Mouse (Mus musculus) adrenal gland, postnatal 4 days (tissue): ENCODE measurements at regions not wholly inside any gene's neighbourhood (a gene's known extent, or its start where the extent isn't known, plus 50 kb on each side); places are given as distances from the start of the nearest gene placed in this dataset.

Experiments used
- DNase-seq, 2 experiments: peaks; one replicate each; pipeline ENCODE4 v3.0.0; 2021 to 2022; ENCODE audit warnings: low spot score in 2 of 2, mixed read lengths in 2 of 2

DNA sequence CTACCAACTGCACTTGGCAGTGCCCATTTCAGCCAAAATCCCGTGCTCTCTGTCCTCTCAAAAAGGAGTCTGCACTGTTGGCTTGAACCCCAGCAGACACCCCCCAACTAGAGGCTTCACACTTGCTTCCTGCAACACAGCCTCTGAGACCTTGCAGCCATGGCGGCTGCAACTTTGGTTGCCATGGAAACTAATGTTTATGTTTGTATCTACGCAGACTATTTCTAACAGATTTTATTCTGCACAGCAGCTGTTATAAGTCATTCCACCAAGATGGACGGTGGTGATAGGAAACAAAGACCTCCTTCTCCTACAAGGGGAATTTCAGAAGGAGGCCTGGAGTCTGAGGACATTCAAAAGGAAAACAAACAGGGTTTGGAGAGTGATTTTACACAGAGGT, 338.3 kb upstream of the Kazn start:
- DNase-seq = no peak

DNA sequence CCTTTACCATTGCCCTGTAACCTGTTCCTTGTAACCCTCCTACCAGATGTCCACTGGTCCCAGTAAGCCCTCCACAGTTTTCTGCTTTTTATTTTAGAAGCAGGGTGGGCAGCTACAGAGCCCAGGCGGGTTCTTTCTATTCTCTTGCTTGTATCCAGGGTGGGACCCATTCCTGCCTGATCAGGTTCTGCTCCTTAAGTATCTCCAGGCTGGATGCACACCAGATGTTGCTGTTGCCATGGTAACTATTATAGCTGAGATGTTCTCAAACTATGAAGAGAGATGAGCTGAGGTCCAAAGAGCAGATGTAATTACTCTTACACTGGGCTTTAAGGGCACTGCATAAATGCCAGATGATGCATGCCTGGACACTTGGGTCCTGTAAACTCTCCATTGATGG, 335.3 kb upstream of the Kazn start:
- no peak for DNase-seq

DNA sequence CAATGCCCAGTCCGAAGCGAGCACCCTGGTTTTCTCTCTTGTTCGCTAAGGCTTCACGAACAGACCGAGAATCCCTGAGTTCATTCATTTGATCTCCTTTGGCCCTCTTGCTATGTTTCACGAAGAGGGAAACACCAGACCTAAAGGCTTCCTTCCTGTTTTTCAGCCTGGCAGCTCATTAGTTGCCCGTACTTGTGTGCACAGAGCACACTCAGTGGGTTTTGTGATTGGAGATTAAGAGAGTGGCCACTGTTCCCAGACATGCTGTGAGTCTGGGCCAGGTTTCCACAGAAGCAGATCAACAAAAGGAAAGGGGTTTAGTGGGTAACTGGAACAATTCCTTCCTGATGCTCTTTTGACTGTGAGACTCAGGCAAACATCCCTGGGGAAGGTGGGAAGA, 331.5 kb upstream of the Kazn start:
- no peak for DNase-seq

DNA sequence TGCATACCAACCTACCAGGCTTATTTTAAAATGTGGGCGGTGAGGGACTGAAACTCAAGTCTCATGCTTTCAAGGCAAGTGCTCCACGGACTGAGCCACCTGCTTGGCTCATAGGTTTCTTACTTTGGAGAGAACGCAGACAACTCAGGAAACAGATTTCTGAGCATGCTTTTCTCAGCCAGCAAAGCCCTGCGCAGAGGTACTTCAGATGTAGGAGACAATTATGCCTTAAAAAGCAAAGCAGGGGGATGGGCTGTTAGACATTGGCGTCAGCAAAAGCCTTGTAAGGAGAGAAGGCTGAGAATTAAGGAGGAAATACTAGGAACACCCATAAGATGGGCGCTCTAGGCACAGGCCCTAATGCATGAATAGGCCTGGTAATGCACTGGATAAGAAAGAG, 329.4 kb upstream of the Kazn start:
- no peak for DNase-seq

DNA sequence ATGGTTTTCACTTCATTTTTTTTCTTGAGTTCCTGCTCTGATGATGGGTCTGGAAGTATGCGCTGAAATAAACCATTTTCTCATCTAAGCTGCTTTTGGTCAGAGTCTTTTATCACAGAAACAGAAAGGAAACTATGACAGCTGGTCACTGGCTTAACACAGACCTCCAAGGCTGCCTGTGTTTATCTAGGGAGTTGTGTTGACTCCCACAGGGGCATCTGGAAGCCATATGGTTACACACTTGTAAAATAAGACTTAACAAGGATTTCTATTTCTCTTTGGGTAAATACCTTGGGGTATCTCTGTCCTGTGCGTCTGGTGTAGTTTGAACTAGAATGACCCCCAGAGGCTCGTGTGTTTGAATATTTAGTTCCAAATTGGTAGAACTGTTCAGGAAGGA, 315.5 kb upstream of the Kazn start:
- DNase-seq = no peak

DNA sequence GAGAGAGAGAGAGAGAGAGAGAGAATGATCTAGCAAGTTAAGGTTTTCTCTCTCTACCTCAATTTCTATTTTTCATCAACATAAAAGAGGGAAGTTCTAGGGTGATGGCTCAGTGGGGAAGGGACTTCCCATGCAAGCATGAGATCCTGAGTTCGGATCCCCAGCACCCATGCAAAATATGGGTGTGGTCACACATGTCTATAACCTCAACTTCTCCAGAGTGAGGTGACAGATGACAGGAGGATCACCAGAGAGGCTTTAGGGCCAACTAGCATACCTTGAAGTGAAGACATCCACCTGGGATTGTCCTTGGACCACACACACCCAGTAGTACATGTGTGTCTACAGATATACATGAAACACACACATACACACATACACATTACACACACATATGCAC, 306.7 kb upstream of the Kazn start:
- no peak for DNase-seq

DNA sequence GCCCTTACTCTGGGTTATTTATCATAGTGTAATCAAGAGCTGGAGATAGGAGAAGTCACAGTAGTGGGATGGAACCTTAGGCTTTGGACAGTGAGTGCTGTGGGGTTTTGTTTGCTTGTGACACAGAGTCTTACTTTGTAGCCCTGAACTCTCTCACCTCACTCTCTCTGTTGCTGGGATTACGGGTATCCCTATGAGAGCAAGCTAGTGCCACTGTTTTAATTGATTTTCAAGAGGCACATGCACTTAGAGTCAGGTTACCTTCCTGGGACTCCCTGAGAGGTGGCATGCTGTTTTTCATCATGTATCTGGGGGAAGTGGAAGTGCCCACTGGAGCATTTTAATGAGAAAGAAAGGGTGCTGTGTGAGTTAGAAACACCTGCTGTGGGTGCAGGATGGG, 306.0 kb upstream of the Kazn start:
- DNase-seq = no peak

DNA sequence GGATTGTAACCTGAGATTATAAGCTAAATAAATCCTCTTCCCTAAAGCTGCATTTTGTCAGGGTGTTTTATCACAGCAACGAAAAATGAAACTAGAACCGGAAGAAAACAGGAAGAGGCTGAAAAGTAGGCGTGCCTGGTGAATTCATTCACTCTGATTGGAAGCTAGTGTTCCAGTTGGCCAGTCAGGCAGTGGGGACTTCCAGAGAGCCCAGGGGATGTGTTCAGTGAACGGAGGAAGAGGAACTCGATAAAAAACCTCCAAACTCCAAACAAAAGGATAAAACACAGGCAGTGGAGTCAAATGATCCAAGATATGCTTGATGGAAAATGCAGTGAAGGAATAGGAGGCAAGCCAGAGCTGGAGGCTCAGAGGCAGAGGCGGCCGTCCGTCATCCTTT, 305.5 kb upstream of the Kazn start:
- DNase-seq = no peak

DNA sequence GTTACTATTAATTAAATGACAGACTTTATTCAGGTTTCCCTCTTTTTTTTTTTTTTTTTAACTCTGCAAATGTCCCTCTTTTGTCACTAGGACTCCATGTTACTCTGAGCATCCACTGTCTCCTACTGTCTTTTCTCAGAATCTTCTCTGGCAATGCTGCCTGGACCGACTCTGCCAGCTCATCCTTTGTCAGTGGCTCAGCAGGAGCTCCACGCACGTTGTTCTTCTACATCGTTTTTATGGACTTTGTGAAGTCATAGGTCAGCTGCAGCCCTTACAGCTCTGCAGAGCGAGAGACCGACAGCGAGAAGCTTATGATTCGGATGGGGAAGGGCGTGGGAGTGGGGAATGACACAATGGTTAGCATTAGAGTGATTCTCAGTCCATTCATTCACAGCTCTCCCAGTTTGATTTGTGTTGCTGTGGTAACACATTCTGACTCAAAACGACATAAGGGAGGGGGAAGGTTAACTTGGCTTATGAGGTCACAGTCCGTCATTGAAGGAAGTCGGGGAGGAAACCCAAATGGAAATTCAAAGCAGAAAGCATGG, 300.1 kb upstream of the Kazn start:
- no peak for DNase-seq

DNA sequence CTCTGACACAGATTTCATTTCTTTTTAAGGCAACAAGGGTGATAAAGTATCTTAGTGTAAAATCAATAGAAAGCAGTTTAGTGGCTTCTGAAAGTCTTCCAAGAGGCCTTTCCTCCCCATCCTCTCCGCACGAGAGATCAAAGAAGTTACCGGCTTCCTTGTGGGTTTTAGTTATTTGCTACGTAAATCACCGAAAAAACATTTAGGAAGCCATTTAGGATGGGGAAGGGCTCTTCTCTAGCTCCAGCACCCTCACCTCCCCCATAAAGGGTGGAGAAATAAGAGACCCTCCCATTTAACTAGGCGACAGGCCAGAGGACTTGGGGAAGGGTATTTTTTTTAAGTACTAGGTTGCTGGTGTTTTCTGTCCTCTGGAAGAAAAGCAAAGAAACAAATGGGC, 287.9 kb upstream of the Kazn start:
- DNase-seq = no peak

DNA sequence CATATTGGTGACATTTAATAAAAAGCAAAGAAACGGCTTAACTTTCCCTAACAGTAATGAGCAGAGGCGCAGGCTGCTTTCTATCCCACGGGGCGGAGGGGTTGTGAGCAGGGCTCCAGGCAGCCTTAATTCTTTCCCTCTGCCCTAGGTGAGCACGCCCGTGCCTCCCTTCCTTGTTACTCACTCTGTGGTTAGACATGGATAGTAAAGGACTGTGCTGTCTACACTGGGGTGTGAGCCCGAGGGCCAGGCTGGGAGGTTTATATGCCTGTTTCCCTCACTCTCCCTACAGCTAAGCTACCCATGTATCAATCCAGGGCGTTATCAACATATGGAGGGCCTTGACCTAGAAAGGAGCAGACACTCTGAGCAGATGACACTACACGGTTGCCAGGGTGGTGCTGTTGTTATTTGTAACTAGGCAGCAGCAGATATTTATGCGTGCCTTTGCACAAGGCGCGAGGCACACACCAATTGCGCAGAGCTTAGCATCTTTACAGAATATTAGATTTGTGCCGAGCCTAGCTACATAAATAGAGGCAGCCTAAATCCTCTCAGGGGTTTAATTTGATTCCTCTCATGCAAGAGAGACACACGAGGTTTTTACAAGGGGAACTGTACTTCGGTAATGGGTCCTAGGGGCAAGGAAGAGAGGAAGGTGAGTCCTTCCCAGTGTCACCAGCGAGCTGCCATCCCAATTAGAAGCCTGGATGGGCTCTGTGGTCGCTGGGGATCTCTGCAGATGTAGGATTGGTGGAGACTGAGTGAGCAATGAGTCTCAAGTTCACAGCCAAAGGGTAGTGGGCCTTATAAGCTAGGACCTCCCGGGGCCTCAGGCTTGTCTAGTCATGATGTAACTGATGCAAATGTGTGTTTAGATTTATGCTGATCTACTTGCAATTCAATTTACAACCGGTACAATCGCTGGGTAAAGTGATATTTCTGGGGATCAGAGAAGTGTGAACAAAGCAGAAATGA, 278.6 kb upstream of the Kazn start:
- DNase-seq = no peak

DNA sequence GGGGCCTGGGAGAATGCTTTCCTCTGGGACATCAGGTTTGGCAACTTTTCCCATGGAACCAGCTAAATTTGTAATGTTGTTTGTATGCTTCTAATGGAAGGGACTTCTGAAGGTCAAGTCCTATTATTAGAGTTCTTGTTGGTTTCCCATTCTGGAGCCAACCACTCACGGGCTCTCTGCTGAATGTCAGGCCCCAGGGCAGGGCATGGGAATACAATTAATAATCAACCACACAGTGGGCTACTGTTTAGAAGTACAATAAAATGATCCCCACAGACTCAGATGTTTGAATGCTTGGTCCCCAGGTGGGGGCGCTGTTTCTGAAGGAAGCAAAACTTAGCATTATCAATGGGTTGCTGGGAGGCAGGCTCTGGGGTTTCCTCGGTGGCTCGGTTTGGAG, 275.6 kb upstream of the Kazn start:
- no peak for DNase-seq

DNA sequence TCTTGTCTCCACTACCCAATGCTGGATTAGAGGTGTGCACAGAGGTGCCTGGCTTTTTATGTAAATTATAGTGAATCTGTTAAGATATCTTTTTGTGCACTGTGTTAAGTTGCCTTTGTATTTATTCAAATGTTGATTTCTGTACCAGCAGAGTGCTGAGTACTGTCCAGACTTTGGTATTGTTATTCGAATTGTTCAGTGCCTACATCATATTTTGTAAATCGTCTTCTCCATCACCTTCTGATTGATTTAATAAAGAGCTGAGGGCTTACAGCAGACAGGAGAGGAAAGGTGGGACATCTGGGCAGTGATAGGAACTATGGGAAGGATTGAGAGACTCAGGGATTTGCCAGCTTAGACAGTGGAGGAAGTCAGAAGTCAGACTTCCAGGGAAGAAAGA, 270.2 kb upstream of the Kazn start:
- DNase-seq = no peak

DNA sequence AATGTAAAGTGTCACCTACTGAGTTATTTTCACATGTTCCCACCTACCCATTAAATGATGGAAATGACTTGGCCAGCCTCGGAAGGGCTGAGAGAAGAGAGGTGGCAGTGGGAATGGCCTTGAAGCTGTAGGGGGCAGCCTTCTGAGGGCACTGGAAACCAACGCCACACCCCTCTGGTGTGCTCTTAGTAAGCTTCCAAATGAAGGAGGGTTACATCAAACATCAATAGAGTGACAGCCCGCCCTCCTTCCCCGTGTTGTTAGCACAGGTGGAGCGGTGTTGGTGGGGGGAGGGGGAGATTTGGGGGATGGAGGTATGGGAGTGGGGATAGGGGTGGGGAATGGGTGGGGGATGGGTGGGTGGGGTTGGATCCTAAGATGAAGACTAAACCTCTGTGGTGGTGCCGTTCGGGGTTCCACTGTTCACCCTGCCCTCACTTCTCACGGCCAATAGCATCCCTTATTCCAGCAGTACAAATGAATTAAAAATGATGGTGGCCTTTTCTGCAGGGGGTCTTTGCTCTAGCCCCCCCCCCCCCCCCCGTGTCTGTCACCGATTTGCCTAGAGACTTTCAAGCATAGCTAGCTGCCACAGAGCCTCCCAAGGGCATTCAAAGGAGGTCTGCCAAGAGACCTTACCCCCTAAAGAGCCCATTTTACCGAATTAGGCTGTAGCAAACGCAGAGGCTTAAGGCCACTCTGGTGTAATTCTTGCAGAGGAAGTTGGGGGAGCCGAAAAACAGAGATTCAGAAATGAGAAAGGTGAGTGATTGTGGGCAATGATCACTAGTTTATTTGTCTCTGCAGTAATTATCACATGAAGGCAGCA, 267.4 kb upstream of the Kazn start:
- DNase-seq = no peak

DNA sequence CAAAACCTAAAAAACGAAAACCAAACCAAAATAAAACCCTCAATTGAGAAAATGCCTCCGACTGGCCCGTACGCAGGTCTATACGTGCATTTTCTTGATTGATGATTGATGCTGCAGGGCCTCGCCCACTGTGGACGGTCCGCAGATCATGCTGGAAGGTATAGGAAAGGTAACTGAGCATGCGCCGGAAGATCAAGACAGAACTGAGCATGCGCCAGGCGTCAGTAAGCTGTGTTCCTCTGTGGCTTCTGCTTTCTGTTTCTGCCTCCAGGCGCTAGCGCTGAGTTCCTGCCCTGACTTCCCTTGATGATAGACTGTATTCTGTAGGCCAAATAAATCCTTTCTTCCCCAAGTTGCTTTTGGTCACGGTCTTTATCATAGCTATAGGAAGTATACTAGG, 264.6 kb upstream of the Kazn start:
- DNase-seq = no peak

DNA sequence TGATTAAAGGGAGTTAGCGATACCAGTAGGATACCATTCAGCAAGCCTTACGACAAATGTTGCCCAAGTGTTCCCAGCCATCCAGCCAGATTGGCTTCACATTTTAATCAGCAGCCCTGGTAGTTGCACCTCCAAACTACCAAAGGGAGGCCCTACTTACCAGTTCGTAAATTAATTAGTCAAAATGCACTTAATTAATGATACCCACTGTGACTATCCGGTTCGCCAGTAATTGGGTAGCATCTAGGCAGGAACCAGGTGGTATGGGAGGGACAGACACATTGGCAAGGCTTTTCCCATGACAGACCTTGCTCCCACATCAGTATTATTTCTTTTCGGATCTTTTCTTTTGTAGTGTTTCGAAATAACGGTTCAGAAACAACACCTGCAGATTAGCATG, 262.0 kb upstream of the Kazn start:
- DNase-seq = no peak

DNA sequence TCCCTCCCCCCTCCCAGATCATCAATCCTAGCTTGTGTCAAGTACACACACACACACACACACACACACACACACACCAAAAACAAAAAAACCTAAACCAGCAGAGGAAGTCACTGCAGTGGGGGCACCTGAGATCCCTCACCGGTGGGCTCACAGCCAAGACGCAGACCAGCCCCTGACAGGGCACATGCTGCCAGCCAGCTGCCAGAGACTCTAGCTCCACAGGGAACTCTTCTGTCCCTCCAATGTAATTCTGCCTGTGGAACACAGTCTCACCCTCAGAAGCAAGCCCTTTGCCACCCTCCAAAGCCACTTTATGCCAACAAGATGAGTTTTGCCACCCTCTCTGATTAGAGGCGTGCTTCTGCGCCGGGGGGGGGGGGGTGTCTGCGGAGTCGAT, 261.3 kb upstream of the Kazn start:
- no peak for DNase-seq

DNA sequence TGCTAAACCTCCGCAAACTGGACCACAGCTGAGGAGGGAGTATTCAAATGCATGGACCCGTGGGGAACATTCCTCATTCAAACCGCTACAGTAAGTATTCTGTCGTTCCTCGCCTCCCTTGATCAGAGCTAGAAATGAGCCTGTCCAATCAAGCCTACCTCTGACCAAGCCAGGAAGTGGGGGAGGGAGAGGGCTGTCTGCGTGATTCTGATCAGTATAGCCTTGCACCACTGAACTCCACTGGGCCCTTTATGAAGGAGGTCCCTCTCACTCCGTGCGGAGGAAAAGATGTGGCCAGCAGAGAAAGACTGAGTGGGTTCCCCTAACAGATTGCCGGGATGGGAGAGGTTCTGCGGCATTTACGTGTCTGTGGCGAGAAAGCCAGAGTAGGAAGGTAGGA, 257.4 kb upstream of the Kazn start:
- DNase-seq = no peak

DNA sequence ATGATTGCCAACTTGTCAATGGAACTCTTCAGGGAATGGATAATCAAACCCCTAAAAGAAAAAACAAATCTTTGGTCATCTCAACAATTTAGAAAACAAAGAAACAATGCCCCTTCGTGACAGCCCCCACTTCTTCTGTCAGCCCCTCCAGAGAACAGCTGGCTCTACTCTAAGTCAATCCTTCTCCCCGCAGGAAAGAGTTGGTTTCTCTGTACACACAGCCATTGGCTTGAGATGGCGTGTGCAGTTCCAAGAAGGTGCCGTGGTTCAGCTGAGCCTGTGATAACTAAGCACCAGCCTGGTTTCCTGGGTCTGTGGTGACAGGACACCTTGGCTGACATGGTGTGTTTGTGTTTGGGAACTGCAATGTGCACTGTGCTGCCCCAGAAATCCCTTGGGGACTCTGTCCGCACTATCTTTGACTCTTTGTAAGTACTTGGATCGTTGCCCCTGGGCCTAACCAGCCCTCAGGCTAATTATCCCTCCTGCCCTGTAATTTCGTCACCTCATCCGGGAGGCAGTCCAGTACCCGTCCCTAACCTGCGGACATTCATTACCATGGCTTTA, 253.8 kb upstream of the Kazn start:
- DNase-seq = no peak

DNA sequence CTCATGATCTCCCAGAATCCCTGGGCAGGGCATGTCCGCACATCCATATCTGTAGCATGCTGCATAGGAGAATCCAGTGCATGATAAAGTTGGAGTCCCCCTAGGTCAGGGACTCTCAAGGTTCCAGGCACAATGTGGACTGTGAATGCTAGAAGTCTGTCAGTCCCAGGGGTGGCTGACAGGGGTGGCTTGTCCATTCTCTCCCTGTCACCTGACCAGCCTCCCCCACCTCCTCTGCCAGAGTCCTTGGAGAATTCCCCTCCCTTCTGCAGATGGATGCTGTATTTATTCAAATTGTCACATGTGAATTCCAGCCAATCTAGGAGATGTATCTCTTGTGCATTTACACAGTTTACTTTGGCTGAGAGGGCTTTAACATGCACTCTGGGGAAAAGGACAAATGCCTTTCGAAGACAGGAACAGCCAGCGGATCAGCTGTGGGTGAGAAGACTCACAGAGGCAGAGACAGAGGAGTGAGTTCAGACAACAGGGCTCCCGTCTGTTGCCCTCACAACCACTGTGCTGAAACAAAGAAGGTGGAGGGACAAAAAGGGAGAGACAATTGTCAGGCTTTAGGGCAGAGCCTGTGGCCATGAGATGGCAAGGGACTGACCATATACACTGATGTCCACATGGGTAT, 246.7 kb upstream of the Kazn start:
- no peak for DNase-seq

DNA sequence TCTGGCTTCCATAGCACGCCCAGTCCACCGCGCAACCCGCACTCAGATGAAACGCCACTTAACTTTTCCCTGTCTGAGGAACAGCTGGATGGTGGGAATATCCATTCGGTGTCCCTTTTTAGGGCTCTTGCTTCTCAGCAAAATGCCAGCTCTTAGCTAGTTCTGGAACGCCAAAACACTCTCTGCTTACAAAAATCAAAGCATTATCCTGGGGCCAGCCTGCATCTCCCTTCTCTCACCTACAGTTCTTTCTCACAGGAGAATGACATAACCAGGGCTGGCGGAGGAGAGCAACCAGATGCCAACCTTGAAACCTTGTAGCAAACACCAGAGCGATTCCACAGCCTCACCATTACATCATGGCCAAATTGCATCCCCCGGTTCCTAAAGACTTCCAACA, 236.4 kb upstream of the Kazn start:
- DNase-seq = no peak
